Mouse (Mus musculus) adrenal gland, postnatal 10 days (tissue): ENCODE measurements around the gene Abcc9. TPM values are rescaled to one million over a fixed set of nuclear protein-coding genes. Genes with fewer than 3 reads are reported as not detected.
A peak's percentile ranks its signal among the peaks of the same experiment; 100 is the strongest.

ENCODE experiments used
- DNase-seq: peaks from one replicate; pipeline ENCODE4 v3.0.0; 2021; ENCODE audit warnings: mixed read lengths
- long read RNA-seq, 2 experiments: library from polyadenylated mRNA; stranded (forward); transcript quantifications; one replicate each; pipeline ENCODE4 v2.0.0; 2021
- total RNA-seq, 2 experiments: library from RNA; stranded (reverse); gene quantifications; 2 replicates each; pipeline ENCODE4 v1.2.3; 2021

The Abcc9 gene
- total RNA-seq = 10 to 100 TPM; 36.0 to 43.2 TPM
- long read RNA-seq, experiment 1, partial matches to known transcripts = 1 of 2 reads
- long read RNA-seq, experiment 1, other reads (novel, unspliced or antisense) = 1 of 2 reads
- long read RNA-seq, experiment 2, partial matches to known transcripts = 1 of 4 reads
- long read RNA-seq, experiment 2, other reads (novel, unspliced or antisense) = 3 of 4 reads

- DNase-seq = peak; percentile 39
These were observed at the start of gene Abcc9 for GRCm38 (mm10) chr6:142701652-142702637. TSS of gene Abcc9 (minus strand) at chr6:142702315.

- no peak for DNase-seq
These were observed 49.2 kb upstream of the Abcc9 start for GRCm38 (mm10) chr6:142751365-142751764.

GRCm38 (mm10) chr6:142748057-142748708 lies 46.1 kb upstream of the Abcc9 start:
- DNase-seq = peak; percentile 29

- no peak for DNase-seq
These were observed 45.0 kb upstream of the Abcc9 start for GRCm38 (mm10) chr6:142747165-142747564.

DNA sequence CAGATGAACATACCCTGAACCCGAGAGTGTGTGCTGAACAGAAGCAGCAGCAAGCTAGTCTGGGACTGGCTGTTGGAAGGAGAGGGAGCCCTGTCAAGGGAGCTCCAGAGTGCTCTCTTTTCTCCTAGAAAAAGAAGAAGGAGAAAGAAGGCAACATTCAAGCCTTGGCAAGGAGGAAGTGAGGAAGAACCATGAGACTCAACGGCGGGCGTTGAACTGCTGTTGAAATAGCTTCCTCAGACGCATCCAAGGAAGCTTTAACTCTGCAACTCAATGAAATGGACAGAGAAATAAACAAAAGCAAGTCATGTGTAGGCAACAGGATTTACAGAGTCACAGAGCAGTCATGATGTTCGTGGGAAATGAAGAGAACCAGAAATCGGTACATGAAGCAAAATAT lies 44.6 kb upstream of the Abcc9 start:
- DNase-seq = no peak

GRCm38 (mm10) chr6:142745484-142745883 lies 43.4 kb upstream of the Abcc9 start:
- DNase-seq = no peak

DNA sequence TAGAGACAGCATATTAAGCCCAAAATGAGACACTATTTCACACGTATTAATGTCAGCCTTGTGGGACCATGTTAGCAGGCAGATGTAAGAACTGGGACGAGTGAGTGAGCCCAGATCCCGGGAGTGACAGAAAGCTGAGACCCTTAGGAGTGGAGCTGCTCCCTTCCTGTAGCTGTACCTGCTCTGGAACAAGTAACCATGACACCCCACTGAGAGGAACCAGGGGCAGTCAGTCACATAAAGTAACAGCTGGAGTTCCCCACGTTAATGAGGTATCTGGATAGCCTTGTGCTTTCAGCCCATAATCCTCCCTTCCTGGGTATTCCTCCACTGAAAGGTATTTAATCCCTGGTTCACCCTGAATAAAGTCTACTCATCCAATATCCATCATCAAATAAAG lies 41.1 kb upstream of the Abcc9 start:
- DNase-seq = no peak

GRCm38 (mm10) chr6:142741763-142742162 lies 39.6 kb upstream of the Abcc9 start:
- DNase-seq = no peak

DNA sequence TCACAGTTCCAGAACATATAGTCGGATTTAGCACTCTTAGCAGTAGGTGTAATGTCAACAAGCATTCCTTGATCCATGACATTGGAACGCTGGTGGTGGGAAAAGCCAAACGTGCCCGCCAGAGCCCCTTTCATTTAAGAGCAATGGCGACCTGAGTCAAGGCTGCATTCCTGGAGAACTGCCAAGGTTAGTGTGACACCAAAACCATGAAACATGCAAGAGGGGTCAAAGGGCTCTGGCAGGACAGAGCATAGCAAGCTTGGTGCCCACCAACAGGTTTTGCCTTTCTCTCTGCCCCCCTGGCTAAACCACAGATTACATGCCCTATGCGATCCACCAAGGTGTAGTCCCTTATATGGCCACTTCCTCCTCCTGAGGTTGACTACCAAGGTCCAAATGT lies 36.5 kb upstream of the Abcc9 start:
- no peak for DNase-seq

DNA sequence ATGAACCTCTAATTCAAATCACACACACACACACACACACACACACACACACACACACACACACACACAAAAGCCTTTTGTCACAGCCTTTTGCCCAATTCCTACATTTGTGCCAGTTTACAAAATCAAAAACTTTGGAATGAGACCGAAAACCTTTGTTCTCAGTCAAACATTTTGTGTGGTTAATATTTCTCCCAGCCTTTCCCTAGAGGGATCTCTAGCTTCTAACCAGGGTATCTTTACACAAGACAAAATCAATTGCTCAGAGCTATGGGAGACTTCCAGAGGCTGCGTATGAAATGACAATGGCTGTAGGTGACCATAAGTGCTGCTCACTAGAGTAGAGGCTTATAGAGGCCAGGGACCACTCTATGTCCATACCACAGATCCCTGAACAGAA lies 36.1 kb upstream of the Abcc9 start:
- DNase-seq = no peak

DNA sequence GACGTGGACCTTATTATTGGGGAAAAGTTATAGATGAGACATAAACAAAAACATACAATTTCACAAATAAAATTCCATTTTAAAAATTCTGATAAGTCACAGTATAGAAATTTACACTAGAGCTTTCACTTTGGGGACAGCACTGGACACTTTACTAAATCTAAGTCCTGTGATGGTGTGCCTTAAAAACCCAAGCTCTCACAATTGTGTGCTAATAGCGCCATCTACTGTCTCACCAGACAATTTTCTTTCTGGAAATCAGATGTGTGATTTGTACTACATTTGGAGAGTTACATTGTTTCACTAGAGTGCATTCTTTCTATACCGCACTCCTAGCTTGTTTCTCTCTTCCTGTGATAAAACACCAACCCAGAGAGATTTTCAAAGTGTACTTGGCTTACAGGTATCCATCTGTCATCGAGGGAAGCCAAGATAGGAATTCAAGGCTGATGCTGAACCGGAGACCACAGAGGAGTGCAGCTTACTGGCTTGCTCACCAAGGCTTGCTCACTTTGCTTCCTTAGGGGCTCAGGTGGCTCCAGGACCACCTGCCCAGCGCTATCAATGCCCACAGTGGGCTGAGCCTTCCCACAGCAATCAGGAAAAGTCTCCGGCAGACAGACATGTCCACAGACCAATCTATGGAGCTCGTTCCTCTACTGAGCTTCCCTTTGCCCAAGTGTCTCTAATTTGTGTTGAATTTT lies 33.3 kb upstream of the Abcc9 start:
- peak; percentile 40 for DNase-seq

DNA sequence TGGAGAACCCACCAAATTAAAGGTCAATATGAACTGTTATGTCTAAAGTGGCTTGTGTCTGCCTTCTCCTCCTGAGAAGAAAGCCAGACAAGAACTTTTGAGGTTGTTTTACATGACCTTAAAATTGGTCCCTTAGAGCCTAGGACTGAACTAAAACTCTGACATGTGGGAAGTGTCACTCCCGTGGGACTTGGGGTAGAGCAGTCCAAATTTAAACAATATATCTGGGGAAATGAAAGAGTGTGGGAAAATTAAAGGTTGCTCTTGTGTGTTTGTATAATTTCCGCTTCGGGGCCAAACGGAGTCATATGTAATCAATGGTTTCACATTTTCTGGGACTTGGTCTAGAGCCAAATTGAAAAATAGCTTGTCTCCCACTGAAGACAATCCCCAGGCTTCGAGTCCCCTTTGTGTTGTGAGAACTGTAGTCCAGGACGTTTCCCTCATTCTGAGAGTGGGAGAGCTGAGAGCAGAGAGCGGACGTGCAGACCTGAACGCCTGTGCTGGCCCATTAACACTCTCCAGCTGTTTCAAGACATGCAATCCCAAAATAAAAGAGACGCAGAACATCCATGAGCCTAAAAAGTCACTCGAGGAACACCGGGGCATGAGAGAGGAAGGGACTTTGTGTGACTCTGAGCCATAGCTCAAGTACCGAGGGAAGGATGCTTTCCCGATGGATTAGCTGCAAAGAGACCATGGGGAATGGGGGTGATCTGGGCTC lies 30.6 kb upstream of the Abcc9 start:
- no peak for DNase-seq

DNA sequence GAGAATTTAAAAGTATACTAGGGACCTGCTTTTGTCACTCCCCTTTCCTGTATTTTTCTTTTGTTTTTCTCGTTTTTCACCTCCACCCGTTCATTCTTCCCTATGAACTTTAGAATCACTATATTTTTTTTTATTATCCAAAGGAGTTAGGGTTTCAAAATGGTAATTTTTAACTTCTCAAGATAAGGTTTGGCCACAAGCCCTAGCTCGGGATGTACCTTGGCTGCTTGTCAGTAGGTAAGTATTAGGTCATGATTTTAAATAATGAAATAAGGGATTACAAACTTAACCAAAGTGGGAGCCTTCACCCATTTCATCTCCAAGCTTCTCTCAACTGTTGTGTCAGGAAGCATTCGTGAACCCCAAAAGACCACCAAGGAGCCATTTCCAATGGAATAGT lies 23.9 kb upstream of the Abcc9 start:
- DNase-seq = no peak

GRCm38 (mm10) chr6:142721731-142722130 lies 19.6 kb upstream of the Abcc9 start:
- peak; percentile 64 for DNase-seq

GRCm38 (mm10) chr6:142720641-142721040 lies 18.5 kb upstream of the Abcc9 start:
- DNase-seq = no peak

- no peak for DNase-seq
These were observed 16.1 kb upstream of the Abcc9 start for GRCm38 (mm10) chr6:142718167-142718566.

GRCm38 (mm10) chr6:142717186-142717585 lies 15.1 kb upstream of the Abcc9 start:
- no peak for DNase-seq

DNA sequence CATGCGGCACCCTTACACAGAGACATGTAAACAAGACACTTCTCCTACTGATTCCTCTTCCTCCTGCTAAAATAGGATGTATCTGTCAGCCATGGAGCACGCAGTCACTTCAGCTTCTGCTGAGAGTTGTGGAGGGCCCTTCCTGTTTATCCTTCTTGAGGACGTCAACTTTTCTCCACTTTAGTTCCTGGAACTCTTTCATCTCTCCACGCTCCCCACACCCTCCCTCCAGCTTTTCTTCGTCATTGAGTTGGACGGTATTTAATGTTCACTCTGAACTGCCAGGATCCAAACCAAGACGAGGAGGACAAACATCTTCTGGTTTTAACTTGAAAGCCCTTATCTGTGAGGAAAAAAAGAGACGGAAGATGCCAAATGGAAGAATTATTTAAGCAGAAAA lies 12.9 kb upstream of the Abcc9 start:
- DNase-seq = no peak

DNA sequence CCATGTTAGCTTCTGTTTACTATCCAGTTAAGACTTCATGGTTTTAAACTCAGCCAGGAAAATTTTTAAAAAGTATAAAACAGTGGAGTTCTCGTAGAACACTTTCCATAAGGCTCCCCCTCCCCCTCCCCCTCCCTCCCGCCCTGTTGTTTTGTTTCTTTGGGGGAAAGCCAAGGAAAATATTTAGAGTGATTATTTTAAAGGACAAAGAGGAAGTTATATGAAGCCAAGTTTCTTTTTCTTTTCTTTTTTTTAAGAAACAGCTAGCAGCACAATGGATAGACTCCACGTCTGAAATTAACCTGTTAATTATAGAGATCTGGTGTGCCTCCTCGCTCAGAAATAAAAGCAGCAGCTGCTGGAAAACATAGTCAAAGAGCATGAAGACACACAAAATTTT lies 9.0 kb upstream of the Abcc9 start:
- DNase-seq = no peak

DNA sequence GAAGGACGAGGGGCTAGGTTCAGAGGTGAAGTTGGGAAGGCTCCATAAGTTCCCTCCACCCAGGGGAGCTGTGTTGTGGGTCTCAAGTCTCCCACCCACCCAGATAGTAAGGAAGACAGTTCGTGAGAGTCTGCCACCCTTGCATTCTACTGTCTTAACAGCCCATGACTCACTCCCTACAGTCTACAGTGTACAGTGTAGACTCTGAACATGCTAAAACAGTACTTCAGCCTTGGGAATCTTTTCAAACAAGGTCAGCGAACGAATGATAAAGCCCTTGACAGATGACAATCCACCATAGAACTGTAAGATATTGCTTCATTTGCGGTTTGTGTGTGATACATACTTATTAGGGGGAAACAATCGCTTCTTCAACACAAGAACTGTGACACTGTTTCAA lies 8.6 kb upstream of the Abcc9 start:
- DNase-seq = no peak

- DNase-seq = no peak
These were observed 6.3 kb upstream of the Abcc9 start for GRCm38 (mm10) chr6:142708369-142708768.

- DNase-seq = no peak
These were observed 4.6 kb upstream of the Abcc9 start for GRCm38 (mm10) chr6:142706688-142707087.
